Mouse (Mus musculus) embryonic fibroblast, embryonic 13.5 days (primary cell): ENCODE measurements around the gene Cox8b. TPM values are rescaled to one million over a fixed set of nuclear protein-coding genes. Genes with fewer than 3 reads are reported as not detected.
"Not testable (repeated sequence)": the region's sequence is repeated elsewhere in the genome, so short reads cannot be mapped to it uniquely, and the experiment has no call there.

Experiments
- H3K27ac ChIP-seq: 2 replicates; pipeline ENCODE4 v1.5.1; 2012; ENCODE audit warnings: low read length, control low read depth, inconsistent platforms; ENCODE audit not compliant: insufficient read depth
- H3K4me1 ChIP-seq: 2 replicates; pipeline ENCODE4 v1.6.1; 2011; ENCODE audit warnings: low read length; ENCODE audit not compliant: control insufficient read depth, insufficient read depth
- H3K4me3 ChIP-seq: 2 replicates; pipeline ENCODE4 v1.5.1; 2011; ENCODE audit warnings: mild to moderate bottlenecking, control low read depth, low read length; ENCODE audit not compliant: insufficient read depth
- CTCF ChIP-seq: IDR thresholded peaks from 2 replicates; pipeline ENCODE4 v1.5.1; 2011; ENCODE audit warnings: mild to moderate bottlenecking, control low read depth, low read length, moderate library complexity, borderline replicate concordance; ENCODE audit not compliant: insufficient read depth
- POLR2A ChIP-seq: IDR thresholded peaks from 2 replicates; pipeline ENCODE4 v1.6.1; 2011; ENCODE audit warnings: low read depth, mild to moderate bottlenecking, control low read depth, low read length, moderate library complexity
- polyA plus RNA-seq: library from polyadenylated mRNA; stranded (reverse); fragments of >200 nt; gene quantifications from 2 replicates; pipeline ENCODE4 v1.2.4, GENCODE M21; 2011; ENCODE audit warnings: low read depth; ENCODE audit not compliant: missing spikeins, insufficient read length

The Cox8b gene
- polyA plus RNA-seq, 1 experiment, result not detected

- Histone ChIP-seq H3K4me3 (no peak overlapping the region), H3K27ac (no peak overlapping the region), H3K4me1 (no peaks in the 10 kb centered on the region)
- TF ChIP-seq CTCF (no peak), POLR2A (no peak)
Measured at GRCm38 (mm10) chr7:140902036-140902875, 2.0 kb upstream of the Cox8b start.

- no peak overlapping the region for H3K4me3 ChIP-seq
- TF ChIP-seq POLR2A, result no peak
- no peak for TF ChIP-seq CTCF
- no peaks in the 10 kb centered on the region for H3K4me1 ChIP-seq
- no peak overlapping the region for H3K27ac ChIP-seq
Measured at GRCm38 (mm10) chr7:140899121-140899520, 1.1 kb downstream of the Cox8b start.

- Histone ChIP-seq H3K4me1 (no peaks in the 10 kb centered on the region), H3K4me3 (no peak overlapping the region), H3K27ac (no peak overlapping the region)
- TF ChIP-seq POLR2A, result no peak
- no peak for TF ChIP-seq CTCF
Measured at GRCm38 (mm10) chr7:140897863-140898262, 2.4 kb downstream of the Cox8b start.

- Histone ChIP-seq H3K4me1 (no peaks in the 10 kb centered on the region), H3K4me3 (no peak overlapping the region), H3K27ac (no peak overlapping the region)
- no peak for TF ChIP-seq POLR2A
- no peak for TF ChIP-seq CTCF
Measured at GRCm38 (mm10) chr7:140894611-140895010, 5.6 kb downstream of the Cox8b start.

GRCm38 (mm10) chr7:140894031-140894430 lies 6.2 kb downstream of the Cox8b start:
- Histone ChIP-seq H3K27ac (no peak overlapping the region), H3K4me3 (no peak overlapping the region), H3K4me1 (no peaks in the 10 kb centered on the region)
- TF ChIP-seq CTCF (no peak), POLR2A (no peak)

GRCm38 (mm10) chr7:140890636-140891035 lies 9.6 kb downstream of the Cox8b start:
- not testable (repeated sequence) for H3K4me3 ChIP-seq, H3K4me1 ChIP-seq, H3K27ac ChIP-seq

GRCm38 (mm10) chr7:140882469-140882803 lies 17.8 kb downstream of the Cox8b start:
- peak overlapping the region; percentile 97 for H3K4me3 ChIP-seq
- peaks cover 5% of the 10 kb centered on the region for H3K4me1 ChIP-seq
- no peak for TF ChIP-seq POLR2A
- no peak for TF ChIP-seq CTCF
- H3K27ac ChIP-seq, result peak overlapping the region; percentile 4; the same call in 1 of the 2 replicates

GRCm38 (mm10) chr7:140881696-140882468 lies 18.4 kb downstream of the Cox8b start, which contains the start of the genes Psmd13 and Sirt3:
Psmd13 (plus strand) TSS chr7:140881968.
Sirt3 (minus strand) TSS chr7:140882309.
- TF ChIP-seq POLR2A (peak; percentile 88), CTCF (no peak)
- Histone ChIP-seq H3K4me1 (peaks cover 5% of the 10 kb centered on the region), H3K27ac (peak within 1 kb of the TSS; percentile 56), H3K4me3 (peak within 1 kb of the TSS; percentile 97)

GRCm38 (mm10) chr7:140880865-140881515 lies 19.3 kb downstream of the Cox8b start:
- TF ChIP-seq CTCF, result no peak
- no peak for TF ChIP-seq POLR2A

More at GRCm38 (mm10) chr7:140880865-140881515, 19.3 kb downstream of the Cox8b start:
- Histone ChIP-seq H3K27ac (no peak overlapping the region), H3K4me3 (peak overlapping the region; percentile 97), H3K4me1 (peaks cover 5% of the 10 kb centered on the region)
